Mouse (Mus musculus) thymus, adult 2 months (tissue): ENCODE measurements at regions not wholly inside any gene's neighbourhood (a gene's known extent, or its start where the extent isn't known, plus 50 kb on each side); places are given as distances from the start of the nearest gene placed in this dataset.

Experiments
- DNase-seq: peaks from one replicate; pipeline ENCODE4 v3.0.0; 2021
- H3K27ac ChIP-seq: fragments of 200-500 bp; 2 replicates; pipeline ENCODE4 v1.5.1; 2012; ENCODE audit warnings: low read length, control low read depth; ENCODE audit not compliant: control insufficient read depth, insufficient read depth
- H3K27me3 ChIP-seq: fragments of 200-500 bp; 2 replicates; pipeline ENCODE4 v1.6.1; 2012; ENCODE audit warnings: mild to moderate bottlenecking, low read length, moderate library complexity, mixed read lengths; ENCODE audit not compliant: control insufficient read depth, insufficient read depth
- H3K36me3 ChIP-seq: fragments of 200-500 bp; 2 replicates; pipeline ENCODE4 v1.6.1; 2012; ENCODE audit warnings: mild to moderate bottlenecking, low read length, moderate library complexity; ENCODE audit not compliant: control insufficient read depth, insufficient read depth
- H3K4me1 ChIP-seq: fragments of 200-500 bp; replicated peaks from 2 replicates; pipeline ENCODE4 v1.6.1; 2012; ENCODE audit warnings: low read length; ENCODE audit not compliant: control insufficient read depth, insufficient read depth
- H3K4me3 ChIP-seq: fragments of 200-500 bp; 2 replicates; pipeline ENCODE4 v1.5.1; 2012; ENCODE audit warnings: mild to moderate bottlenecking, low read length, control low read depth, moderate library complexity; ENCODE audit not compliant: control insufficient read depth, insufficient read depth
- CTCF ChIP-seq: fragments of 200-500 bp; IDR thresholded peaks from 2 replicates; pipeline ENCODE4 v1.5.1; 2012; ENCODE audit warnings: mild to moderate bottlenecking, control low read depth, low read length, moderate library complexity, borderline replicate concordance; ENCODE audit not compliant: control insufficient read depth, poor library complexity, insufficient read depth; ENCODE audit errors: extremely low read depth
- POLR2A ChIP-seq: fragments of 200-500 bp; IDR thresholded peaks from 2 replicates; pipeline ENCODE4 v1.6.1; 2012; ENCODE audit warnings: mild to moderate bottlenecking, low read length, control low read depth, moderate library complexity; ENCODE audit not compliant: control insufficient read depth, poor library complexity, insufficient read depth; ENCODE audit errors: extremely low read depth
- WGBS: fragments of 180-500 bp; shearing (Covaris S2); methylation state at CpG from one replicate; pipeline ENCODE4 v1.1.7; 2018; 5-methylcytosine and 5-hydroxymethylcytosine counted together

DNA sequence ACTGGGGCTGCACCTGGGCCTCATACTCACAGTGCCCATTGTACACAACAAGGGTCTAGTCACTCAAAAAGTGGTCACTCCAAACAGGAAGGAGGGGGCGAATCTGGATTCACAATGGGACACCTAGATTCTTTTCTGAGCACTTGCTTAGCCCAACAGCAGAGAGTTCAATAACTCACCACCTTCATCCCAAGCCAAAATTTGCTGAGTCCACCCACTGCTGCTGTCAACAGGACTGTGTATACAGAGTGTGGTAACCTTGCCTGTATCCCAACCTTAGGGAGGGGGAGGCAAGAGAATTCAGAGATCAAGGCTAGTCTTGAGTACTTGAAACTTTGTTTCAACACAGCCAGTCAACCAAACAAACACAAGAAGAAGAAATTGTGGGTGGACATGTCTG is 519.2 kb upstream of the Lrrc6 start:
- no peak overlapping the region for H3K27ac ChIP-seq
- 95% methylated on average over 1 of the region's 1 CpGs for WGBS
- peaks cover 14% of the 10 kb centered on the region for H3K4me1 ChIP-seq
- TF ChIP-seq POLR2A (no peak), CTCF (no peak)
- H3K4me3 ChIP-seq: no peak overlapping the region
- no peak for DNase-seq
- no peaks in the 10 kb centered on the region for H3K27me3 ChIP-seq
- H3K36me3 ChIP-seq: no peaks in the 10 kb centered on the region

DNA sequence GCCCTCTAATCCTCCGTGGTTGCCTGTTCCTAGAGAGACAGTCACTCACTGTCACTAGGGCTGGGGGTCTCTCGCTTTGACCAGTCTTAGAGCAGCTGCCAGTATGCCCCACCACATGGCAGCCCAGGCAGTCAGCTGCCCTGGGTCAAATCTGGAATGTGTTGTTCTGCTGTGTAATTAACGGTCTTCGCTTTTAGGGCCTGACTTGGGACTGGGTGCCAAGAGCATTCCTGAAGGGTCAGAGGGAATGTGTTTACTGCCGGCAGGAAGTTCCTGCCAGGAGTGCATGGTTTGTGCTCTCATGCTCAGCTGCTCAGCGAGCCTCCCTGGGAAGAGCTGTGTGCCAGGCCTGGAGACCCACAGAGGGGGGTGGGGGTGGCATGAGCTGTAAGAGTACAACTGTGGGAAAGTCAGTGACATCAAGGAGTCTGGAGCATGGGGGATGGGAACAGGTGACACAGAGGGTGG is 518.5 kb upstream of the Lrrc6 start:
- H3K4me1 ChIP-seq: peaks cover 14% of the 10 kb centered on the region
- H3K27ac ChIP-seq: no peak overlapping the region
- DNase-seq: no peak
- no peaks in the 10 kb centered on the region for H3K36me3 ChIP-seq
- H3K27me3 ChIP-seq: no peaks in the 10 kb centered on the region
- WGBS: 83% methylated on average over 6 of the region's 6 CpGs
- no peak for TF ChIP-seq CTCF
- no peak for TF ChIP-seq POLR2A
- H3K4me3 ChIP-seq: no peak overlapping the region
